8 mouse cellular contexts compared by ENCODE assay signal in the genomic region with DNA sequence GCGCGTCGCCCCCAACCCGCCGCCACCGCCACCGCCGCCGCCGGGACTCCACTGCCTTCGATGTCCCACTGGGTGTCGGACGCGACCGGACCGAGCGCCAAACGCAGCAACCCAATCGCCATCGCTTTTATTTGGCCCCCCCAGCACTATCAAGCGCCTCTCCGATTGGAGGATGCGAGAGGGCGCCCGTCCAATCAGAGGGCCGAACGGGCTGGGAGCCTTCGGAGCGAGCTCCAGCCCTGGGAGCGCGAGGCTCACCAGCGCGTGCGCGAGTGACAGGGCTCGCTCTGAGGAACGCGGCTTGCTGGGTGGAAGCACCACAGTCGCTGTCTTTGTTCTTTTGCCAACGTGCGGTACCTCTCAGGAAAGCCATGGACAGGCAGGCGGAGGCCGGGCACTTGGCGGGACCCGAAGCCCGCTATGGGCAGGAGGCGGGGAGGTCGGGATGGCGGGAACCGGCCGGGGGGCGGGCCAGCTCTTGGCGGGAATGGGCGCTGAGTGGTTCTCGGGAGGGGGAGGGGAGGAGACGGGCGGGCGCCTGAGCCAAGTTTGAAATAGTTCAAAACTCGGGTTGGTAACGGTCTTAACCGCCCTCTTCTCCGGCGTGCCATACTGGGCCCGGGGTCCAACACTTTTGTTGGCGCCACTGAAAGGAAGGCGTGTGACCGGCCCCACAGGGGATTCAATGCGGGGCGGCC. TPM values are rescaled to one million over a fixed set of nuclear protein-coding genes. Genes with fewer than 3 reads are reported as not detected.
DNase-seq lines count a peak whose midpoint lies in the region; ATAC-seq and TF ChIP-seq lines count a peak whose summit lies in the region.

A gene (minus strand): TSS at position 416 of the 698 bp plus-strand sequence.

- H3K9me3 ChIP-seq in erythroblast, embryonic 14.5 days (ENCODE audit: control insufficient read depth, low read length): no peaks in the 10 kb centered on the region
- no peaks in the 10 kb centered on the region for H3K9me3 ChIP-seq in heart, embryonic 12.5 days (replicated peaks)
- H3K9me3 ChIP-seq in kidney, postnatal 0 days (replicated peaks; ENCODE audit: low read length): no peaks in the 10 kb centered on the region
- no peaks in the 10 kb centered on the region for H3K9me3 ChIP-seq in liver, embryonic 11.5 days (ENCODE audit: control insufficient read depth, low read length)
- H3K9me3 ChIP-seq in stomach, embryonic 14.5 days (ENCODE audit: control insufficient read depth, low read depth, low read length): no peaks in the 10 kb centered on the region

- peak within 1 kb of the TSS; percentile 86 for H3ac ChIP-seq in C2C12 (ENCODE audit: control insufficient read depth, insufficient read length, low read depth)

- ATAC-seq in heart, embryonic 12.5 days (ENCODE audit: insufficient number of reproducible peaks, low FRiP score): peak; percentile 99
- peak; percentile 98 for ATAC-seq in kidney, postnatal 0 days (replicated peaks; ENCODE audit: low FRiP score, low read depth)
- peak; percentile 98 for ATAC-seq in liver, embryonic 11.5 days (replicated peaks; ENCODE audit: low FRiP score)
- ATAC-seq in stomach, embryonic 14.5 days (ENCODE audit: insufficient number of reproducible peaks, insufficient read depth, low FRiP score, low read depth): peak; percentile 99

- H3K79me3 ChIP-seq in C2C12 (ENCODE audit: low read depth): peaks cover 41% of the 10 kb centered on the region

- H3K27me3 ChIP-seq in C2C12 (ENCODE audit: control insufficient read depth, insufficient read depth, insufficient read length): no peaks in the 10 kb centered on the region
- no peaks in the 10 kb centered on the region; the same call in 1 of the 2 replicates for H3K27me3 ChIP-seq in erythroblast, embryonic 14.5 days (ENCODE audit: control insufficient read depth)
- no peaks in the 10 kb centered on the region for H3K27me3 ChIP-seq in heart, embryonic 12.5 days (replicated peaks)
- H3K27me3 ChIP-seq in kidney, postnatal 0 days (ENCODE audit: insufficient read depth, low read length): no peaks in the 10 kb centered on the region
- H3K27me3 ChIP-seq in liver, embryonic 11.5 days (replicated peaks; ENCODE audit: control insufficient read depth, insufficient read depth, low read length): no peaks in the 10 kb centered on the region
- no peaks in the 10 kb centered on the region for H3K27me3 ChIP-seq in stomach, embryonic 14.5 days (ENCODE audit: control insufficient read depth, insufficient read depth, low read length)

- peaks cover 36% of the 10 kb centered on the region for H3K4me1 ChIP-seq in erythroblast, embryonic 14.5 days (ENCODE audit: control insufficient read depth)
- 0 out of 2 replicates have a peak, but pooled peaks cover 2% of the 10 kb centered on the region for H3K4me1 ChIP-seq in heart, embryonic 12.5 days (replicated peaks)
- H3K4me1 ChIP-seq in kidney, postnatal 0 days (replicated peaks; ENCODE audit: insufficient read depth, low read length): no peaks in the 10 kb centered on the region
- H3K4me1 ChIP-seq in liver, embryonic 11.5 days (replicated peaks; ENCODE audit: control insufficient read depth, insufficient read depth, low read length): peaks cover 3% of the 10 kb centered on the region; the same call in 1 of the 2 replicates
- H3K4me1 ChIP-seq in stomach, embryonic 14.5 days (ENCODE audit: control insufficient read depth, insufficient read depth, low read length): 0 out of 2 replicates have a peak, but pooled peaks cover 3% of the 10 kb centered on the region

- H3K4me3 ChIP-seq in C2C12 (ENCODE audit: insufficient read depth, poor library complexity, severe bottlenecking): peak within 1 kb of the TSS; percentile 52
- H3K4me3 ChIP-seq in erythroblast, embryonic 14.5 days (replicated peaks): peak within 1 kb of the TSS; percentile 95
- peak within 1 kb of the TSS; percentile 86 for H3K4me3 ChIP-seq in heart, embryonic 12.5 days
- peak within 1 kb of the TSS; percentile 77 for H3K4me3 ChIP-seq in kidney, postnatal 0 days (replicated peaks; ENCODE audit: low read depth, low read length)
- H3K4me3 ChIP-seq in liver, embryonic 11.5 days (ENCODE audit: low read depth, low read length): peak within 1 kb of the TSS; percentile 82
- peak within 1 kb of the TSS; percentile 53 for H3K4me3 ChIP-seq in stomach, embryonic 14.5 days (ENCODE audit: low read depth, low read length)

- H3K27ac ChIP-seq in heart, embryonic 12.5 days (ENCODE audit: poor library complexity, severe bottlenecking): peak within 1 kb of the TSS; percentile 96
- peak within 1 kb of the TSS; percentile 97 for H3K27ac ChIP-seq in kidney, postnatal 0 days
- peak within 1 kb of the TSS; percentile 95 for H3K27ac ChIP-seq in liver, embryonic 11.5 days (ENCODE audit: low read depth, low read length)
- peak within 1 kb of the TSS; percentile 94 for H3K27ac ChIP-seq in stomach, embryonic 14.5 days (ENCODE audit: low read length)

- no peak for TF ChIP-seq CTCF in C2C12 (IDR thresholded peaks at IDR 0.05; ENCODE audit: control insufficient read depth, insufficient read depth, insufficient read length)
- no peak for TF ChIP-seq CTCF in brain, embryonic 14.5 days (IDR thresholded peaks at IDR 0.05; ENCODE audit: borderline replicate concordance, extremely low read depth, insufficient read depth, insufficient read length)
- no peak for TF ChIP-seq CTCF in kidney, postnatal 0 days (IDR thresholded peaks at IDR 0.05; ENCODE audit: low read depth)

- WGBS in heart, embryonic 12.5 days: under 1% methylated on average over 65 of the region's 69 CpGs
- WGBS in kidney, postnatal 0 days: under 1% methylated on average over 66 of the region's 69 CpGs
- under 1% methylated on average over 67 of the region's 69 CpGs for WGBS in liver, embryonic 11.5 days
- WGBS in stomach, embryonic 14.5 days: under 1% methylated on average over 58 of the region's 69 CpGs

- peaks cover 4% of the 10 kb centered on the region for H3K36me3 ChIP-seq in C2C12 (ENCODE audit: control insufficient read depth, insufficient read depth)
- H3K36me3 ChIP-seq in erythroblast, embryonic 14.5 days (ENCODE audit: control insufficient read depth): peaks cover 10% of the 10 kb centered on the region
- no peaks in the 10 kb centered on the region for H3K36me3 ChIP-seq in heart, embryonic 12.5 days
- no peaks in the 10 kb centered on the region for H3K36me3 ChIP-seq in kidney, postnatal 0 days (ENCODE audit: insufficient read depth, low read length)
- no peaks in the 10 kb centered on the region for H3K36me3 ChIP-seq in liver, embryonic 11.5 days (ENCODE audit: control insufficient read depth, insufficient read depth, low read length)
- no peaks in the 10 kb centered on the region for H3K36me3 ChIP-seq in stomach, embryonic 14.5 days (ENCODE audit: control insufficient read depth, insufficient read depth, low read length)

- peak within 1 kb of the TSS; percentile 80 for H3K4me2 ChIP-seq in heart, embryonic 12.5 days
- H3K4me2 ChIP-seq in kidney, postnatal 0 days (ENCODE audit: low read length): peak within 1 kb of the TSS; percentile 82
- peak within 1 kb of the TSS; percentile 89 for H3K4me2 ChIP-seq in liver, embryonic 11.5 days
- H3K4me2 ChIP-seq in stomach, embryonic 14.5 days (replicated peaks; ENCODE audit: low read depth, low read length): peak within 1 kb of the TSS; percentile 78

- H3K9ac ChIP-seq in heart, embryonic 12.5 days: peak within 1 kb of the TSS; percentile 94
- H3K9ac ChIP-seq in kidney, postnatal 0 days (ENCODE audit: low read depth, low read length): peak within 1 kb of the TSS; percentile 89
- H3K9ac ChIP-seq in liver, embryonic 11.5 days (ENCODE audit: low read depth, low read length): peak within 1 kb of the TSS; percentile 95
- peak within 1 kb of the TSS; percentile 90 for H3K9ac ChIP-seq in stomach, embryonic 14.5 days (replicated peaks; ENCODE audit: low read depth, low read length)

- peaks cover 46% of the 10 kb centered on the region for H3K79me2 ChIP-seq in C2C12 (ENCODE audit: control insufficient read depth, insufficient read depth)

- DNase-seq in brain, embryonic 14.5 days (ENCODE audit: low read depth): peak; percentile 99
- DNase-seq in kidney, postnatal 0 days (ENCODE audit: low spot score): peak; percentile 98
- peak; percentile 97 for DNase-seq in liver, embryonic 11.5 days (ENCODE audit: low spot score)
- peak; percentile 97 for DNase-seq in naive thymus-derived CD4-positive, alpha-beta T cell, adult 2 months (ENCODE audit: low read depth)

- TF ChIP-seq POLR2A in brain, embryonic 14.5 days (IDR thresholded peaks at IDR 0.05; ENCODE audit: borderline replicate concordance, extremely low read depth, insufficient read depth, insufficient read length, poor library complexity, severe bottlenecking): peak; percentile 91

TF ChIP-seq in C2C12, 6 proteins besides CTCF, POLR2A, EP300 and RAD21:
- TF ChIP-seq MAX (IDR thresholded peaks at IDR 0.05) (peak; percentile 92), MYOD1 (IDR thresholded peaks at IDR 0.05; ENCODE audit: control insufficient read depth, insufficient read length, low read depth) (no peak)
TF ChIP-seq in C2C12: peak in this region for 1.

RNA-seq across cellular contexts. Expression of the gene that starts here (rescaled TPM):
- polyA plus RNA-seq in C2C12 (2012; fragmentation: generic; extraction: Trizol): 44.5 TPM
- polyA plus RNA-seq in brain, embryonic 14.5 days (2012; rRNA removed): 154 and 214 TPM in 2 replicates
- 2.1 and 3.7 TPM in 2 replicates for polyA plus RNA-seq in erythroblast, embryonic 14.5 days (2012)
- 69.7 and 70.0 TPM in 2 replicates for polyA plus RNA-seq in heart, embryonic 12.5 days (2016; fragmentation: Nextera tagmentation; extraction: Ambion mirVana)
- polyA plus RNA-seq in kidney, postnatal 0 days (2015; fragmentation: Nextera tagmentation; extraction: Ambion mirVana): 56.7 and 64.5 TPM in 2 replicates
- 81.6 and 82.3 TPM in 2 replicates for polyA plus RNA-seq in liver, embryonic 11.5 days (2014; fragmentation: Nextera tagmentation; extraction: Ambion mirVana)
- polyA plus RNA-seq in stomach, embryonic 14.5 days (2014; fragmentation: Nextera tagmentation; extraction: Ambion mirVana): 87.7 and 97.6 TPM in 2 replicates

Comparison
In these comparisons a context has a peak if more than half of its experiments do, and no peak if none do; other contexts are left out.
1. Peak in every context shown above with its lines: DNase-seq, ATAC-seq, H3K4me3 ChIP-seq and H3K27ac ChIP-seq.